Mouse (Mus musculus) CH12.LX (cell line): ENCODE data around the gene Sim2. TPM values are rescaled to one million over a fixed set of nuclear protein-coding genes. Genes with fewer than 3 reads are reported as not detected.

ENCODE experiments used
- DNase-seq: peaks from one replicate; pipeline ENCODE4 v3.0.0-alpha.2; 2013; ENCODE audit errors: extremely low read depth
- H3K27ac ChIP-seq: 2 replicates; pipeline ENCODE4 v1.5.1; 2012; ENCODE audit warnings: low read depth, mild to moderate bottlenecking, control low read depth, moderate library complexity; ENCODE audit not compliant: insufficient read depth
- H3K27me3 ChIP-seq: replicated peaks from 2 replicates; pipeline ENCODE3; 2012; ENCODE audit warnings: inconsistent platforms
- H3K36me3 ChIP-seq, 2 experiments: replicated peaks in 1 of 2; 2 replicates each; pipeline versions ENCODE3 to v1.6.1; 2012; ENCODE audit warnings: inconsistent platforms in 1 of 2, low read length in 1 of 2, mild to moderate bottlenecking in 1 of 2, mixed read lengths in 1 of 2, moderate library complexity in 1 of 2; ENCODE audit not compliant: control insufficient read depth in 1 of 2, insufficient read depth in 1 of 2
- H3K4me1 ChIP-seq, 2 experiments: 2 replicates each; pipeline ENCODE4 v1.6.1; 2012; ENCODE audit warnings: inconsistent platforms in 1 of 2, moderate library complexity in 1 of 2; ENCODE audit not compliant: insufficient read depth in 2 of 2, control insufficient read depth in 1 of 2
- H3K4me2 ChIP-seq: 2 replicates; pipeline ENCODE4 v1.6.1; 2012; ENCODE audit warnings: low read depth, mild to moderate bottlenecking, control low read depth; ENCODE audit not compliant: poor library complexity, insufficient read depth, severe bottlenecking
- H3K4me3 ChIP-seq, 3 experiments: fragments of 150-350 bp in 1 of 3; sonication (generic) in 1 of 3; replicated peaks in 1 of 3; 2 replicates each; pipeline versions ENCODE3 to v1.5.1; 2011 to 2012; ENCODE audit warnings: low read depth in 2 of 3, low read length in 2 of 3, mild to moderate bottlenecking in 2 of 3, moderate library complexity in 2 of 3, control low read depth in 1 of 3, improper control_type of control experiment in 1 of 3, inconsistent platforms in 1 of 3, mixed read lengths in 1 of 3; ENCODE audit not compliant: poor library complexity in 1 of 3
- H3K79me2 ChIP-seq: replicated peaks from 2 replicates; pipeline ENCODE4 v1.6.1; 2012; ENCODE audit warnings: mild to moderate bottlenecking, moderate library complexity; ENCODE audit not compliant: control insufficient read depth, poor library complexity, insufficient read depth, severe bottlenecking; ENCODE audit errors: extremely low read depth
- H3K9ac ChIP-seq: 2 replicates; pipeline ENCODE4 v1.6.1; 2012; ENCODE audit warnings: low read depth, mild to moderate bottlenecking, control low read depth, moderate library complexity; ENCODE audit not compliant: insufficient read depth
- H3K9me3 ChIP-seq: replicated peaks from 2 replicates; pipeline ENCODE3; 2012; ENCODE audit warnings: low read length, inconsistent platforms, mixed read lengths
- EP300 ChIP-seq: IDR thresholded peaks from 2 replicates; pipeline ENCODE4 v1.6.1; 2011; ENCODE audit warnings: low read length, improper control_type of control experiment
- JUND ChIP-seq: conservative IDR thresholded peaks from 2 replicates; pipeline ENCODE4 v1.6.1; 2011; ENCODE audit warnings: low read depth, low read length, improper control_type of control experiment
- POLR2AphosphoS2 ChIP-seq: IDR thresholded peaks from 2 replicates; pipeline ENCODE4 v1.6.1; 2011; ENCODE audit warnings: low read depth, low read length, improper control_type of control experiment
- SMC3 ChIP-seq: IDR thresholded peaks from 2 replicates; pipeline ENCODE4 v1.6.1; 2011; ENCODE audit warnings: low read depth, low read length, improper control_type of control experiment
- UBTF ChIP-seq: IDR thresholded peaks from 2 replicates; pipeline ENCODE4 v1.6.1; 2012; ENCODE audit warnings: low read depth, mild to moderate bottlenecking, inconsistent platforms, low read length, improper control_type of control experiment, moderate library complexity
- USF2 ChIP-seq: conservative IDR thresholded peaks from 2 replicates; pipeline ENCODE4 v1.6.1; 2011; ENCODE audit warnings: low read depth, low read length, improper control_type of control experiment
- ZC3H11A ChIP-seq: IDR thresholded peaks from 2 replicates; pipeline ENCODE4 v1.6.1; 2012; ENCODE audit warnings: low read depth, mild to moderate bottlenecking, inconsistent platforms, low read length, improper control_type of control experiment
- ZKSCAN1 ChIP-seq: IDR thresholded peaks from 2 replicates; pipeline ENCODE4 v1.6.1; 2012; ENCODE audit warnings: low read depth, inconsistent platforms, low read length, improper control_type of control experiment, borderline replicate concordance
- ZMIZ1 ChIP-seq: IDR thresholded peaks from 2 replicates; pipeline ENCODE4 v1.6.1; 2012; ENCODE audit warnings: low read depth, mild to moderate bottlenecking, inconsistent platforms, low read length, improper control_type of control experiment
- dilution Hi-C: fragments of 300-500 bp; cut with MboI; formaldehyde crosslinking; loops from 2 replicates; pipeline ENCODE4 v1.14.3; 2020; ENCODE audit warnings: low sequenced_read_pairs; ENCODE audit not compliant: extremely low pct_unique_long_range_greater_than_20kb, extremely low pct_ligation_motif_present
- in situ Hi-C: fragments of 300-500 bp; cut with MboI; formaldehyde crosslinking; loops from 3 replicates; pipeline ENCODE4 v1.14.3; 2019; ENCODE audit warnings: low sequenced_read_pairs, low pct_ligation_motif_present, low pct_unique_long_range_greater_than_20kb, mixed read lengths
- polyA plus RNA-seq: library from polyadenylated mRNA; unstranded; fragments of >175 nt; gene quantifications from 2 replicates; pipeline ENCODE4 v1.2.1, GENCODE M21; 2012; ENCODE audit warnings: low read depth; ENCODE audit not compliant: insufficient read length
- total RNA-seq, 2 experiments: library from RNA; depleted of rRNA; stranded (reverse); fragments of 300-350 nt in 1 of 2; fragments of >200 nt in 1 of 2; gene quantifications; 2 replicates each; pipeline ENCODE4 v1.2.3; 2012 to 2014

Sim2 gene
- total and polyA plus RNA-seq, 3 experiments = not detected

GRCm38 (mm10) chr16:94123247-94123646 is 38.5 kb downstream of the Sim2 start:
- no peak for DNase-seq

DNA sequence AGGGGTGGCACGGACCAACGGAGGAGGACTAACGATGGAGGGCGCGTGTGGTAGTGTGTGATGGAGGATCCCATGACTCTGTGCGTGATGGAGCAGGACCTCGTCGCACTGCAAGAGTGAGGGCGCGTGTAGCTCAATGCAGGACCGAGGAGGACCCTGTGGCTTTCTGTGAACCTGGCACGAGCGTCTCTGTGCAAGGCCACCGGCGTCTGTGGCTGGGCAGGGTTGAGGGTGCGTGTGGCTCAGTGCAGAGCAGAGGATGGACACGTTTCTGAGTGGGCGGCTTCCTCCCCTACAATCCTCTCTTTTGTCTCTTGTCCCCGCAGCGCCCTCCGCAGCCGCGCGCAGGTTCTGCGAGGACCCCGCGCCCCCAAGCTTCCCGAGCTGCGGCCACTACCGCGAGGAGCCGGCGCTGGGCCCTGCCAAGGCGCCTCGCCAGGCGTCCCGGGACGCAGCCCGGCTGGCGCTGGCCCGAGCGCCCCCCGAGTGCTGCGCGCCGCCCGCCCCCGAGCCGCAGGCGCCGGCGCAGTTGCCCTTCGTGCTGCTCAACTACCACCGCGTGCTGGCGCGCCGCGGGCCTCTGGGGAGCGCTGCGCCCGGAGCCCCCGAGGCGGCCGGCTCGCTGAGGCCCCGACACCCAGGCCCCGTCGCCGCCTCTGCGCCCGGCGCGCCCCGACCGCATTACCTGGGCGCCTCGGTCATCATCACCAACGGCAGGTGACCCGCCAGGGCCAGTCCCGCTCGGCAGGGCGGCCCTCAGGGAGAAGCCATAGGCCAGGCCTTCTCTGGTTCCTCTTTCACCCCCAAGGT is 40.6 kb downstream of the Sim2 start:
- no peak overlapping the region for H3K4me3 ChIP-seq
- dilution Hi-C loops = no loop called here

More at GRCm38 (mm10) chr16:94123247-94123646, 38.5 kb downstream of the Sim2 start:
- H3K4me3 ChIP-seq = no peak overlapping the region
- H3K9ac ChIP-seq = no peak overlapping the region
- in situ Hi-C loops (no loop called here), dilution Hi-C loops (no loop called here)
- H3K27me3 ChIP-seq = no peaks in the 10 kb centered on the region
- H3K79me2 ChIP-seq = no peaks in the 10 kb centered on the region
- no peaks in the 10 kb centered on the region for H3K36me3 ChIP-seq
- H3K9me3 ChIP-seq = no peaks in the 10 kb centered on the region
- H3K27ac ChIP-seq = no peak overlapping the region
- 0 out of 4 replicates have a peak, but pooled peaks cover 0 to 7% of the 10 kb centered on the region in 2 experiments for H3K4me1 ChIP-seq
- no peak for TF ChIP-seq ZC3H11A
- no peak overlapping the region for H3K4me2 ChIP-seq

GRCm38 (mm10) chr16:94126200-94126599 is 41.5 kb downstream of the Sim2 start:
- Histone ChIP-seq H3K4me2 (no peak overlapping the region), H3K4me1 (0 out of 4 replicates have a peak, but pooled peaks cover 0 to 7% of the 10 kb centered on the region in 2 experiments), H3K9ac (no peak overlapping the region), H3K4me3 (no peak overlapping the region), H3K27me3 (no peaks in the 10 kb centered on the region), H3K36me3 (peaks cover 0 to 10% of the 10 kb centered on the region in 2 experiments), H3K9me3 (no peaks in the 10 kb centered on the region), H3K79me2 (no peaks in the 10 kb centered on the region), H3K27ac (no peak overlapping the region)
- dilution Hi-C loops (no loop called here), in situ Hi-C loops (no loop called here)
- no peak for TF ChIP-seq USF2
- TF ChIP-seq ZMIZ1 = no peak
- TF ChIP-seq EP300 = no peak
- no peak for TF ChIP-seq SMC3
- no peak for TF ChIP-seq JUND
- no peak for TF ChIP-seq UBTF
- TF ChIP-seq ZKSCAN1 = no peak
- DNase-seq = no peak

More for the DNA sequence above, 40.6 kb downstream of the Sim2 start:
- no peak for TF ChIP-seq POLR2AphosphoS2
- TF ChIP-seq, all 38 proteins: peak for 0
- H3K27me3 ChIP-seq = no peaks in the 10 kb centered on the region
- no peaks in the 10 kb centered on the region for H3K9me3 ChIP-seq
- DNase-seq = no peak
- H3K9ac ChIP-seq = no peak overlapping the region
- in situ Hi-C loops = no loop called here
- H3K79me2 ChIP-seq = no peaks in the 10 kb centered on the region
- H3K4me2 ChIP-seq = no peak overlapping the region
- peaks cover 0 to 4% of the 10 kb centered on the region in 2 experiments for H3K36me3 ChIP-seq
- 0 out of 4 replicates have a peak, but pooled peaks cover 0 to 7% of the 10 kb centered on the region in 2 experiments for H3K4me1 ChIP-seq
- H3K27ac ChIP-seq = no peak overlapping the region
